Mouse (Mus musculus): ENCODE data around the gene Olfr275. TPM values are rescaled to one million over a fixed set of nuclear protein-coding genes. Genes with fewer than 3 reads are reported as not detected.
"Not testable (repeated sequence)": the region's sequence is repeated elsewhere in the genome, so short reads cannot be mapped to it uniquely, and the experiment has no call there.

The Olfr275 gene
- total RNA-seq (2021) = not detected
- polyA plus RNA-seq (2012; rRNA removed) = not detected in 2 replicates
- long read RNA-seq = 0 reads

- Histone ChIP-seq H3K27ac (no peak within 1 kb of the TSS), H3K4me3 (no peak within 1 kb of the TSS), H3K4me1 (ENCODE audit: control insufficient read depth, insufficient read depth, low read length) (no peaks in the 10 kb centered on the region), H3K9ac (ENCODE audit: low read depth, low read length) (no peak within 1 kb of the TSS), H3K36me3 (ENCODE audit: control insufficient read depth, insufficient read depth, low read length) (no peaks in the 10 kb centered on the region), H3K27me3 (ENCODE audit: control insufficient read depth, insufficient read depth, low read length) (no peaks in the 10 kb centered on the region), H3K79me2 (replicated peaks; ENCODE audit: control insufficient read depth, insufficient read depth, low read length) (no peaks in the 10 kb centered on the region)
- TF ChIP-seq POLR2A (IDR thresholded peaks at IDR 0.05; ENCODE audit: insufficient read depth, low read depth, low read length) = no peak
- no peak for TF ChIP-seq CTCF (IDR thresholded peaks at IDR 0.05)
- no peak for TF ChIP-seq EP300 (IDR thresholded peaks at IDR 0.05; ENCODE audit: insufficient read depth, low read depth, low read length)
- intact Hi-C loops (cut with DNase I) = no loop called here
- WGBS = 77% methylated on average over 2 of the region's 2 CpGs
- DNase-seq = no peak
Measured at GRCm38 (mm10) chr4:52814304-52814703, at the start of gene Olfr275. TSS of gene Olfr275 (plus strand) at chr4:52814604.

- Histone ChIP-seq H3K27ac (no peak overlapping the region), H3K79me2 (replicated peaks; ENCODE audit: control insufficient read depth, insufficient read depth, low read length) (no peaks in the 10 kb centered on the region), H3K4me1 (ENCODE audit: control insufficient read depth, insufficient read depth, low read length) (no peaks in the 10 kb centered on the region), H3K4me3 (no peak overlapping the region), H3K36me3 (ENCODE audit: control insufficient read depth, insufficient read depth, low read length) (no peaks in the 10 kb centered on the region), H3K27me3 (ENCODE audit: control insufficient read depth, insufficient read depth, low read length) (no peaks in the 10 kb centered on the region), H3K9ac (ENCODE audit: low read depth, low read length) (no peak overlapping the region)
- intact Hi-C loops (cut with DNase I) = no loop called here
- 90% methylated on average over 6 of the region's 6 CpGs for WGBS
- no peak for TF ChIP-seq POLR2A (IDR thresholded peaks at IDR 0.05; ENCODE audit: insufficient read depth, low read depth, low read length)
- TF ChIP-seq CTCF (IDR thresholded peaks at IDR 0.05) = no peak
- TF ChIP-seq EP300 (IDR thresholded peaks at IDR 0.05; ENCODE audit: insufficient read depth, low read depth, low read length) = no peak
- DNase-seq = no peak
Measured at GRCm38 (mm10) chr4:52765612-52766011, 48.8 kb upstream of the Olfr275 start.

GRCm38 (mm10) chr4:52772186-52772585, 42.2 kb upstream of the Olfr275 start:
- Histone ChIP-seq H3K27ac (no peak overlapping the region), H3K9ac (ENCODE audit: low read depth, low read length) (no peak overlapping the region), H3K27me3 (ENCODE audit: control insufficient read depth, insufficient read depth, low read length) (no peaks in the 10 kb centered on the region), H3K79me2 (replicated peaks; ENCODE audit: control insufficient read depth, insufficient read depth, low read length) (no peaks in the 10 kb centered on the region), H3K36me3 (ENCODE audit: control insufficient read depth, insufficient read depth, low read length) (no peaks in the 10 kb centered on the region), H3K4me3 (no peak overlapping the region), H3K4me1 (ENCODE audit: control insufficient read depth, insufficient read depth, low read length) (no peaks in the 10 kb centered on the region)
- WGBS = 73% methylated on average over 5 of the region's 5 CpGs
- no peak for DNase-seq
- intact Hi-C loops (cut with DNase I) = no loop called here
- TF ChIP-seq EP300 (IDR thresholded peaks at IDR 0.05; ENCODE audit: insufficient read depth, low read depth, low read length) (no peak), POLR2A (IDR thresholded peaks at IDR 0.05; ENCODE audit: insufficient read depth, low read depth, low read length) (no peak), CTCF (IDR thresholded peaks at IDR 0.05) (no peak)

GRCm38 (mm10) chr4:52800013-52800412, 14.4 kb upstream of the Olfr275 start:
- TF ChIP-seq POLR2A (IDR thresholded peaks at IDR 0.05; ENCODE audit: insufficient read depth, low read depth, low read length) (no peak), CTCF (IDR thresholded peaks at IDR 0.05) (no peak), EP300 (IDR thresholded peaks at IDR 0.05; ENCODE audit: insufficient read depth, low read depth, low read length) (no peak)
- no peaks in the 10 kb centered on the region for H3K27me3 ChIP-seq (ENCODE audit: control insufficient read depth, insufficient read depth, low read length)
- no peak overlapping the region for H3K4me3 ChIP-seq
- intact Hi-C loops (cut with DNase I) = no loop called here
- 30% methylated on average over 3 of the region's 3 CpGs for WGBS
- H3K36me3 ChIP-seq (ENCODE audit: control insufficient read depth, insufficient read depth, low read length) = no peaks in the 10 kb centered on the region
- H3K4me1 ChIP-seq (ENCODE audit: control insufficient read depth, insufficient read depth, low read length) = no peaks in the 10 kb centered on the region
- no peak overlapping the region for H3K27ac ChIP-seq
- no peak for DNase-seq
- no peaks in the 10 kb centered on the region for H3K79me2 ChIP-seq (replicated peaks; ENCODE audit: control insufficient read depth, insufficient read depth, low read length)
- H3K9ac ChIP-seq (ENCODE audit: low read depth, low read length) = no peak overlapping the region

- intact Hi-C loops (cut with DNase I) = no loop called here
- H3K9ac ChIP-seq (ENCODE audit: low read depth, low read length) = no peak overlapping the region
- 35% methylated on average over 2 of the region's 2 CpGs for WGBS
- H3K4me1 ChIP-seq (ENCODE audit: control insufficient read depth, insufficient read depth, low read length) = no peaks in the 10 kb centered on the region
- no peaks in the 10 kb centered on the region for H3K27me3 ChIP-seq (ENCODE audit: control insufficient read depth, insufficient read depth, low read length)
- no peak overlapping the region for H3K4me3 ChIP-seq
- no peak overlapping the region for H3K27ac ChIP-seq
- no peaks in the 10 kb centered on the region for H3K79me2 ChIP-seq (replicated peaks; ENCODE audit: control insufficient read depth, insufficient read depth, low read length)
- no peak for DNase-seq
- H3K36me3 ChIP-seq (ENCODE audit: control insufficient read depth, insufficient read depth, low read length) = no peaks in the 10 kb centered on the region
- peak; percentile 54 for TF ChIP-seq CTCF (IDR thresholded peaks at IDR 0.05)
- no peak for TF ChIP-seq EP300 (IDR thresholded peaks at IDR 0.05; ENCODE audit: insufficient read depth, low read depth, low read length)
Measured at GRCm38 (mm10) chr4:52811871-52812270, 2.5 kb upstream of the Olfr275 start.

GRCm38 (mm10) chr4:52821375-52821774, 7.0 kb downstream of the Olfr275 start:
- TF ChIP-seq CTCF (IDR thresholded peaks at IDR 0.05) = no peak
- TF ChIP-seq POLR2A (IDR thresholded peaks at IDR 0.05; ENCODE audit: insufficient read depth, low read depth, low read length) = no peak
- no peak for TF ChIP-seq EP300 (IDR thresholded peaks at IDR 0.05; ENCODE audit: insufficient read depth, low read depth, low read length)
- H3K27ac ChIP-seq = no peak overlapping the region
- 93% methylated on average over 11 of the region's 11 CpGs for WGBS
- no peaks in the 10 kb centered on the region for H3K4me1 ChIP-seq (ENCODE audit: control insufficient read depth, insufficient read depth, low read length)
- intact Hi-C loops (cut with DNase I) = no loop called here
- no peak for DNase-seq
- H3K9ac ChIP-seq (ENCODE audit: low read depth, low read length) = no peak overlapping the region
- no peaks in the 10 kb centered on the region for H3K79me2 ChIP-seq (replicated peaks; ENCODE audit: control insufficient read depth, insufficient read depth, low read length)
- H3K27me3 ChIP-seq (ENCODE audit: control insufficient read depth, insufficient read depth, low read length) = no peaks in the 10 kb centered on the region
- H3K36me3 ChIP-seq (ENCODE audit: control insufficient read depth, insufficient read depth, low read length) = no peaks in the 10 kb centered on the region
- no peak overlapping the region for H3K4me3 ChIP-seq

- WGBS = 29% methylated on average over 1 of the region's 1 CpGs
Measured at GRCm38 (mm10) chr4:52845411-52845810, 31.0 kb downstream of the Olfr275 start.

More at GRCm38 (mm10) chr4:52845411-52845810, 31.0 kb downstream of the Olfr275 start:
- H3K36me3 ChIP-seq (ENCODE audit: control insufficient read depth, insufficient read depth, low read length); H3K27ac ChIP-seq; H3K4me1 ChIP-seq (ENCODE audit: control insufficient read depth, insufficient read depth, low read length); H3K27me3 ChIP-seq (ENCODE audit: control insufficient read depth, insufficient read depth, low read length); H3K9ac ChIP-seq (ENCODE audit: low read depth, low read length); DNase-seq; intact Hi-C loops (cut with DNase I); H3K4me3 ChIP-seq; H3K79me2 ChIP-seq (replicated peaks; ENCODE audit: control insufficient read depth, insufficient read depth, low read length): not testable (repeated sequence)
